Mouse (Mus musculus) kidney, postnatal 25 days (tissue): ENCODE measurements at regions not wholly inside any gene's neighbourhood (a gene's known extent, or its start where the extent isn't known, plus 50 kb on each side); places are given as distances from the start of the nearest gene placed in this dataset.
"Not testable (repeated sequence)": the region's sequence is repeated elsewhere in the genome, so short reads cannot be mapped to it uniquely, and the experiment has no call there.

Experiments used
- DNase-seq, 2 experiments: peaks; one replicate each; pipeline ENCODE4 v3.0.0; 2021; ENCODE audit warnings: mixed read lengths in 2 of 2

GRCm38 (mm10) chr15:24635620-24636019, 777.9 kb downstream of the Basp1 start:
- no peak for DNase-seq

GRCm38 (mm10) chr15:24596242-24596641, 817.3 kb downstream of the Basp1 start:
- peak in 1 of 2 experiments; percentile 41 for DNase-seq

- DNase-seq = peak in 1 of 2 experiments; percentile 68
These were observed 824.6 kb downstream of the Basp1 start for GRCm38 (mm10) chr15:24588943-24589342.

- no peak for DNase-seq
These were observed 846.6 kb downstream of the Basp1 start for GRCm38 (mm10) chr15:24566981-24567380.

- no peak for DNase-seq
These were observed 856.8 kb downstream of the Basp1 start for GRCm38 (mm10) chr15:24556806-24557205.

GRCm38 (mm10) chr15:24550108-24550507, 863.5 kb downstream of the Basp1 start:
- no peak for DNase-seq

GRCm38 (mm10) chr15:24530065-24530464, 883.5 kb downstream of the Basp1 start:
- no peak for DNase-seq

GRCm38 (mm10) chr15:24527379-24527778, 886.2 kb downstream of the Basp1 start:
- no peak for DNase-seq

GRCm38 (mm10) chr15:24513926-24514325, 899.6 kb downstream of the Basp1 start:
- no peak for DNase-seq

GRCm38 (mm10) chr15:24501907-24502559, 911.5 kb downstream of the Basp1 start:
- DNase-seq = no peak

- no peak for DNase-seq
These were observed 927.3 kb downstream of the Basp1 start for GRCm38 (mm10) chr15:24486235-24486634.

- DNase-seq = no peak
These were observed 945.3 kb downstream of the Basp1 start for GRCm38 (mm10) chr15:24468239-24468638.

- no peak for DNase-seq
These were observed 955.8 kb downstream of the Basp1 start for GRCm38 (mm10) chr15:24457726-24458125.

- DNase-seq = no peak
These were observed 980.5 kb downstream of the Basp1 start for GRCm38 (mm10) chr15:24433083-24433482.

GRCm38 (mm10) chr15:24429154-24429553, 984.4 kb downstream of the Basp1 start:
- DNase-seq = no peak

GRCm38 (mm10) chr15:24422333-24422942, 991.1 kb downstream of the Basp1 start:
- no peak for DNase-seq

GRCm38 (mm10) chr15:24419736-24420135, 993.8 kb downstream of the Basp1 start:
- DNase-seq = no peak

GRCm38 (mm10) chr15:24419186-24419585, 994.4 kb downstream of the Basp1 start:
- no peak for DNase-seq

- peak in 1 of 2 experiments; percentile 45 for DNase-seq
These were observed 1005.9 kb downstream of the Basp1 start for GRCm38 (mm10) chr15:24407691-24408090.

GRCm38 (mm10) chr15:24405305-24405704, 1008.3 kb downstream of the Basp1 start:
- no peak for DNase-seq

GRCm38 (mm10) chr15:24400088-24400487, 1013.5 kb downstream of the Basp1 start:
- DNase-seq = no peak

GRCm38 (mm10) chr15:24358398-24358797, 1055.2 kb downstream of the Basp1 start:
- DNase-seq = no peak

GRCm38 (mm10) chr15:24348975-24349560, 1064.5 kb downstream of the Basp1 start:
- DNase-seq = no peak

GRCm38 (mm10) chr15:24335876-24336275, 1077.7 kb downstream of the Basp1 start:
- DNase-seq = not testable (repeated sequence)
